ENCODE assay signal across 8 mouse cellular contexts in genomic region chr11:76995966-76996672, GRCm38 (mm10). TPM values are rescaled to one million over a fixed set of nuclear protein-coding genes. Genes with fewer than 3 reads are reported as not detected.
DNase-seq lines count a peak whose midpoint lies in the region; ATAC-seq and TF ChIP-seq lines count a peak whose summit lies in the region.
"Had no signal": no experiment of that assay in that cellular context is flagged by ENCODE, and none has a peak within 500 bp of the region (broad histone marks: within the 10 kb centered on the region; RNA-seq: fewer than 3 reads in every experiment).

No protein-coding gene starts in this region.

- TF ChIP-seq CTCF in bone marrow macrophage, adult 2 months (IDR thresholded peaks at IDR 0.05; ENCODE audit: low read depth, low read length), result 0 out of 2 replicates have a peak, but pooled peaks have one; percentile 7

- peaks cover 45% of the 10 kb centered on the region for H3K4me1 ChIP-seq in bone marrow macrophage, adult 2 months (ENCODE audit: control insufficient read depth, insufficient read depth, low read length)
- H3K4me1 ChIP-seq in liver, embryonic 12.5 days, result peaks cover 33% of the 10 kb centered on the region

- no peak for TF ChIP-seq POLR2A in bone marrow macrophage, adult 2 months (IDR thresholded peaks at IDR 0.05; ENCODE audit: borderline replicate concordance, low read depth, low read length)

- 26% methylated on average over 20 of the region's 20 CpGs for WGBS in liver, embryonic 12.5 days (ENCODE audit: insufficient replicate concordance)

- H3K9me3 ChIP-seq in liver, embryonic 12.5 days (replicated peaks), result no peaks in the 10 kb centered on the region

- no peaks in the 10 kb centered on the region for H3K36me3 ChIP-seq in liver, embryonic 12.5 days

- peak overlapping the region; percentile 5; the same call in 1 of the 2 replicates for H3K27ac ChIP-seq in bone marrow macrophage, adult 2 months (ENCODE audit: insufficient read depth, low read depth, low read length)
- H3K27ac ChIP-seq in liver, embryonic 12.5 days, result no peak overlapping the region

- no peak overlapping the region for H3K9ac ChIP-seq in liver, embryonic 12.5 days

- no peak for ATAC-seq in liver, embryonic 12.5 days

- H3K4me2 ChIP-seq in liver, embryonic 12.5 days, result peak overlapping the region; percentile 20; the same call in 1 of the 2 replicates

- peak overlapping the region; percentile 44 for H3K4me3 ChIP-seq in bone marrow macrophage, adult 2 months (ENCODE audit: insufficient read depth, low read length)
- H3K4me3 ChIP-seq in liver, embryonic 12.5 days, result no peak overlapping the region

- peaks cover 65% of the 10 kb centered on the region for H3K27me3 ChIP-seq in liver, embryonic 12.5 days (replicated peaks)

- DNase-seq in kidney, postnatal 10 days, result peak; percentile 17
- DNase-seq in kidney, adult 9 months, result no peak
- peak; percentile 65 for DNase-seq in lung, postnatal 36 days
- DNase-seq in left cerebral cortex, adult 11 months (ENCODE audit: low spot score), result no peak
- no peak for DNase-seq in cerebellum, postnatal 4 days (ENCODE audit: low spot score in 2 of 2)

RNA-seq across cellular contexts. Expression of gene Slc6a4, which starts 2.3 kb away (rescaled TPM):
- polyA plus RNA-seq in bone marrow macrophage, adult 2 months (2012; ENCODE audit: insufficient read depth, insufficient read length, missing spikeins), result not detected in 2 replicates
- 2.2 and 2.8 TPM in 2 replicates for polyA plus RNA-seq in liver, embryonic 12.5 days (2016; fragmentation: Nextera tagmentation; extraction: Ambion mirVana)
- polyA plus RNA-seq: myocyte had no signal

Comparison
In these comparisons a context has a peak if more than half of its experiments do, and no peak if none do; other contexts are left out.
1. DNase-seq: peak in kidney, postnatal 10 days (single experiment) and lung, postnatal 36 days (single experiment); none in kidney, adult 9 months (single experiment), left cerebral cortex, adult 11 months (single experiment) and cerebellum, postnatal 4 days (0 of 2).